Mouse (Mus musculus) cerebellum, adult 11 months (tissue): Measurements from ENCODE around the gene Galnt18.

Experiments used
- DNase-seq: peaks from one replicate; pipeline ENCODE4 v3.0.0; 2022

Galnt18 gene

DNA sequence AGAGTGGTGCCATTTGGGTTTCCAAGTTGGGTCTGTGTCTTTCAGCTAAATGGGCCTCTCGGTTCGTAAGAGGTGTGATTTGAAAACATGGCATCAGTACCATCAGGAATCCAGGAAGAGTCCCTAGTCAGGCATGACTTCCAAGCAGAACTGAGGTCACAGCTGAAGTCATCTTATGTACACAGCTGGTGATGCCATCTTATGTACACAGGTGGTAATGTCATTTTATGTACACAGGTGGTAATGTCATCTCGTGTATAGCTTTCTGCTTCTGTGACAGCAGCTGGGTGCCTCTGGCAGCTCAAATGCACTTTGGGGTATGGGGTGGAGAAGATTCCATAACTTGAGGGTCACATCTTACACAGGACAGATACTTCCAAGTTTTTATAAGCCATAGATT lies 323.8 kb downstream of the Galnt18 start:
- no peak for DNase-seq

DNA sequence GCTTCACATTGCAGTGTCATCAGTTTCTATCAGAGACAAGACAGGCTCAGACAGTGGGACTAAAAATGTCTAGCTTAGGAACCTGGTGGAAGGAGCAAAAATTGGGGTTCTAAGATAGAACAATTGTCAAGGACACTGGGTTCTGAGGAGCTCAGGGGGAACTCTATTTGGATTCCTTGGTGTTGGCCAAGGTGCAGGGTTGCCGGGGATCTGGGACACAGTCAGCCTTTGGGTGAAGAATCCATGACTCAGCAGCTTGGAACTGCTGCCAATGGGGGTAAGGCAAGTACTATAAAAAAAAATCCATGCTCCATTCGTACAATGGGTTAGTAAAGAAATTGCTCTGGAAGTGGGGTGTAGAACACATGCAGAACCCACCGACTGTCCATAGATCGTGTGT lies 324.2 kb downstream of the Galnt18 start:
- DNase-seq = no peak

GRCm38 (mm10) chr7:111452000-111452399 lies 327.8 kb downstream of the Galnt18 start:
- DNase-seq = no peak

DNA sequence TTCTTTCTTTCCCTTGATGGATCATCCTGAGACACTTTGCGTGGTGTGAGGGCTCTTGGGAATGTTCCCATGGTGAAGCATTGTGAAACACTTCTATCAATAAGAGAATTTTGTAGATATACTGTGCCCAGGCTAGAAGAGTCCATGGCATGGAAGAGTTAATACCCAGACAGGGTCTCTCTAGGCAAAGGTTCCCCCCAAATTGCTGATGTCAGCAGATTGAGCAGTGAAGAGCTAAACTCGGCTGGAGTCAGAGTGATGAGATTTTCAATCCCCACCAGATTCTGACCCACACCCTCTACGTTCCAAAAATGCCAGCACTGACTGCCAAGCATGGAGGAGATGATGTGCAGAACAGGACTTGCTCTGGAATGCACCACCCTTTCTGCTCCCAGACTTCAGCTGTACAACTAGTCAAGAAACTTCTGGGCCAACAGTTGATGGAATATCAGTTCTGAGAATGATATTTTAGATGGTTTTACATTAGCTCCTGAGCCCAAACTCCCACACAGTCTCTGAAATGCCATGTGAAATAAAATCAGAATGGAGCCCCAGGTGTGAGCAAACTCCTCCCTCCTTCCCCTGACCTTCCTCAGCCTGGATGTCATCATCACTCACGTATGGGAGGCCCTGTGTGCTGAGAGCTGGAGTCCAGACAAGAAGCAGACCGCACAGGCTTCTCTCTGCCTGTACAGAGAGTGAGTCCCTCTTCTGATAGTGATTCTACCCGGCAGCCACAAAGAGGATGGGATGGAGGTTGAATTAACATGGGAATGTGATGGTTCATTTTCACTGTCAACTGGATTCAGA lies 329.3 kb downstream of the Galnt18 start:
- no peak for DNase-seq

- DNase-seq = no peak
Observed at GRCm38 (mm10) chr7:111433173-111433572, 346.6 kb downstream of the Galnt18 start.

DNA sequence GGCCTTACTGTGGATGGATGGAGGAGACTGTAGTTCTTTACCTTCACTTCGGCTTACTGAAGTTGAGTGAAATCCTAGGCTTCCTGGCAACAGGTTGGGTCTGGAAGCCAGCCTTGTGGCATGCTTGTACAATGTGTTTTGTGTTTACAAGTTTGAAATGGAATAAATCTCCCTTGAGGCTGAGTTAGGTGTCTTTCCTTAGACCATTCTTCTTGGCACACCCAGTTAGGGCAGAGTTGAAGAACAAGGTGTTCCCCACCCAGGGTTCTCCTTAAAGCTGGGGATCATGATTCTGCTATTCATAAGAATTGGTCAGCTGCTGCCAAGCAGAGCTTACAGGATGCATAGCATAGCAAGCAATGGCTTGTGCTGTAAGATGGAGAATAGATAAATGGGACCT lies 352.4 kb downstream of the Galnt18 start:
- DNase-seq = no peak
